Mouse (Mus musculus) adrenal gland, adult 2 months (tissue): Measurements from ENCODE around the gene Tssk4. TPM values are rescaled to one million over a fixed set of nuclear protein-coding genes. Genes with fewer than 3 reads are reported as not detected.

ENCODE experiments used
- polyA plus RNA-seq: library from polyadenylated mRNA; depleted of rRNA; stranded (reverse); fragments of >200 nt; gene quantifications from 2 replicates; pipeline ENCODE4 v1.2.3, GENCODE M21; 2012; rRNA removed
- total RNA-seq, 2 experiments: library from RNA; stranded (reverse); gene quantifications; 2 replicates each; pipeline ENCODE4 v1.2.3; 2021

The Tssk4 gene
- total and polyA plus RNA-seq, 3 experiments, result 0.52 to 1.5 (median 1.2) TPM

Other genes with a start within 250 kb of the Tssk4 start
Only the 30 nearest of the 34 such genes appear.
- gene Dhrs4, start 171.4 kb upstream of the Tssk4 start, total RNA-seq, result 100 to 1,000 TPM in 1 of 2 experiments, 10 to 100 TPM in 1; 80.6 to 110 TPM
- gene Dhrs4, start 171.4 kb upstream of the Tssk4 start, polyA plus RNA-seq, result 40.9 and 44.7 TPM in 2 replicates
- gene Carmil3, start 159.5 kb upstream of the Tssk4 start, total RNA-seq, result 1 to 10 TPM; 4.8 to 5.4 TPM
- gene Carmil3, start 159.5 kb upstream of the Tssk4 start, polyA plus RNA-seq, result 11.0 and 14.8 TPM in 2 replicates
- gene Cpne6, start 139.7 kb upstream of the Tssk4 start, total RNA-seq, result not detected
- gene Cpne6, start 139.7 kb upstream of the Tssk4 start, polyA plus RNA-seq, result 0.13 and 0.33 TPM in 2 replicates
- not detected for gene Nrl, start 125.2 kb upstream of the Tssk4 start, total RNA-seq
- not detected in 2 replicates for gene Nrl, start 125.2 kb upstream of the Tssk4 start, polyA plus RNA-seq
- gene Pck2, start 109.9 kb upstream of the Tssk4 start, total RNA-seq, result 10 to 100 TPM; 21.3 to 28.6 TPM
- 47.7 and 50.9 TPM in 2 replicates for gene Pck2, start 109.9 kb upstream of the Tssk4 start, polyA plus RNA-seq
- 100 to 1,000 TPM; 102 to 157 TPM for gene Dcaf11, start 90.2 kb upstream of the Tssk4 start, total RNA-seq
- 107 and 139 TPM in 2 replicates for gene Dcaf11, start 90.2 kb upstream of the Tssk4 start, polyA plus RNA-seq
- 1 to 10 TPM in 1 of 2 experiments, not detected in 1; 1.2 TPM for gene A730061H03Rik, start 89.8 kb upstream of the Tssk4 start, total RNA-seq
- 3.8 and 4.2 TPM in 2 replicates for gene A730061H03Rik, start 89.8 kb upstream of the Tssk4 start, polyA plus RNA-seq
- 1 to 10 TPM in 1 of 2 experiments, under 1 TPM in 1; 0.41 to 1.5 TPM for gene Fitm1, start 74.6 kb upstream of the Tssk4 start, total RNA-seq
- 3.8 and 5.6 TPM in 2 replicates for gene Fitm1, start 74.6 kb upstream of the Tssk4 start, polyA plus RNA-seq
- 100 to 1,000 TPM; 207 to 360 TPM for gene Psme1, start 72.1 kb upstream of the Tssk4 start, total RNA-seq
- gene Psme1, start 72.1 kb upstream of the Tssk4 start, polyA plus RNA-seq, result 87.3 and 96.4 TPM in 2 replicates
- 10 to 100 TPM; 24.5 to 38.4 TPM for gene Emc9, start 64.9 kb upstream of the Tssk4 start, total RNA-seq
- gene Emc9, start 64.9 kb upstream of the Tssk4 start, polyA plus RNA-seq, result 59.2 and 62.9 TPM in 2 replicates
- gene Psme2, start 59.1 kb upstream of the Tssk4 start, total RNA-seq, result 100 to 1,000 TPM; 329 to 332 TPM
- gene Psme2, start 59.1 kb upstream of the Tssk4 start, polyA plus RNA-seq, result 49.2 and 65.1 TPM in 2 replicates
- gene Rnf31, start 58.5 kb upstream of the Tssk4 start, total RNA-seq, result 10 to 100 TPM; 30.8 to 36.6 TPM
- 37.2 and 38.9 TPM in 2 replicates for gene Rnf31, start 58.5 kb upstream of the Tssk4 start, polyA plus RNA-seq
- gene Irf9, start 46.6 kb upstream of the Tssk4 start, total RNA-seq, result 10 to 100 TPM; 18.0 to 23.6 TPM
- 76.9 and 100 TPM in 2 replicates for gene Irf9, start 46.6 kb upstream of the Tssk4 start, polyA plus RNA-seq
- 10 to 100 TPM in 1 of 2 experiments, 1 to 10 TPM in 1; 7.5 to 10.4 TPM for gene Rec8, start 32.1 kb upstream of the Tssk4 start, total RNA-seq
- gene Rec8, start 32.1 kb upstream of the Tssk4 start, polyA plus RNA-seq, result 15.9 and 18.4 TPM in 2 replicates
- gene Ipo4, start 14.2 kb upstream of the Tssk4 start, total RNA-seq, result 100 to 1,000 TPM; 126 to 136 TPM
- gene Ipo4, start 14.2 kb upstream of the Tssk4 start, polyA plus RNA-seq, result 86.6 and 132 TPM in 2 replicates
- gene Gm49378, start 12.3 kb upstream of the Tssk4 start, total RNA-seq, result 1 to 10 TPM in 1 of 2 experiments, not detected in 1; 3.9 TPM
- gene Gm49378, start 12.3 kb upstream of the Tssk4 start, polyA plus RNA-seq, result 30.0 and 40.2 TPM in 2 replicates
- 10 to 100 TPM; 76.7 to 86.1 TPM for gene Tm9sf1, start 6.4 kb upstream of the Tssk4 start, total RNA-seq
- 128 and 151 TPM in 2 replicates for gene Tm9sf1, start 6.4 kb upstream of the Tssk4 start, polyA plus RNA-seq
- 10 to 100 TPM; 57.9 to 58.2 TPM for gene Mdp1, start 10.3 kb downstream of the Tssk4 start, total RNA-seq
- 13.8 and 17.9 TPM in 2 replicates for gene Mdp1, start 10.3 kb downstream of the Tssk4 start, polyA plus RNA-seq
- gene Gmpr2, start 21.8 kb downstream of the Tssk4 start, total RNA-seq, result 10 to 100 TPM; 23.1 to 28.5 TPM
- gene Gmpr2, start 21.8 kb downstream of the Tssk4 start, polyA plus RNA-seq, result 10.0 and 12.4 TPM in 2 replicates
- gene Nedd8, start 21.9 kb downstream of the Tssk4 start, total RNA-seq, result 100 to 1,000 TPM; 352 to 392 TPM
- 214 and 281 TPM in 2 replicates for gene Nedd8, start 21.9 kb downstream of the Tssk4 start, polyA plus RNA-seq
- gene Tinf2, start 31.6 kb downstream of the Tssk4 start, total RNA-seq, result 10 to 100 TPM; 29.6 to 35.8 TPM
- gene Tinf2, start 31.6 kb downstream of the Tssk4 start, polyA plus RNA-seq, result 10.2 and 11.9 TPM in 2 replicates
- gene Tgm1, start 63.7 kb downstream of the Tssk4 start, total RNA-seq, result under 1 TPM; 0.23 to 0.45 TPM
- gene Tgm1, start 63.7 kb downstream of the Tssk4 start, polyA plus RNA-seq, result 0.27 and 0.28 TPM in 2 replicates
- gene Rabggta, start 72.1 kb downstream of the Tssk4 start, total RNA-seq, result 10 to 100 TPM; 20.2 to 20.4 TPM
- 39.5 and 44.7 TPM in 2 replicates for gene Rabggta, start 72.1 kb downstream of the Tssk4 start, polyA plus RNA-seq
- 10 to 100 TPM; 70.7 to 93.5 TPM for gene Dhrs1, start 95.5 kb downstream of the Tssk4 start, total RNA-seq
- 49.6 and 68.1 TPM in 2 replicates for gene Dhrs1, start 95.5 kb downstream of the Tssk4 start, polyA plus RNA-seq
- gene Nop9, start 95.5 kb downstream of the Tssk4 start, total RNA-seq, result 10 to 100 TPM; 17.6 to 17.7 TPM
- gene Nop9, start 95.5 kb downstream of the Tssk4 start, polyA plus RNA-seq, result 9.2 and 9.9 TPM in 2 replicates
- gene Cideb, start 108.3 kb downstream of the Tssk4 start, total RNA-seq, result 1 to 10 TPM; 1.2 to 1.7 TPM
- 0.70 and 0.74 TPM in 2 replicates for gene Cideb, start 108.3 kb downstream of the Tssk4 start, polyA plus RNA-seq
- under 1 TPM in 1 of 2 experiments, not detected in 1; 0.14 TPM for gene Ltb4r2, start 111.2 kb downstream of the Tssk4 start, total RNA-seq
- gene Ltb4r2, start 111.2 kb downstream of the Tssk4 start, polyA plus RNA-seq, result 0.39 TPM in 1 of 2 replicates, not detected in the other
- gene Ltb4r1, start 115.8 kb downstream of the Tssk4 start, total RNA-seq, result under 1 TPM in 1 of 2 experiments, not detected in 1; 0.76 TPM
- 1.4 and 1.7 TPM in 2 replicates for gene Ltb4r1, start 115.8 kb downstream of the Tssk4 start, polyA plus RNA-seq
- 10 to 100 TPM in 1 of 2 experiments, 1 to 10 TPM in 1; 9.8 to 12.5 TPM for gene Adcy4, start 133.9 kb downstream of the Tssk4 start, total RNA-seq
- gene Adcy4, start 133.9 kb downstream of the Tssk4 start, polyA plus RNA-seq, result 17.1 and 21.0 TPM in 2 replicates
- gene Ripk3, start 138.7 kb downstream of the Tssk4 start, total RNA-seq, result 1 to 10 TPM; 3.3 to 3.7 TPM
- 6.2 and 6.4 TPM in 2 replicates for gene Ripk3, start 138.7 kb downstream of the Tssk4 start, polyA plus RNA-seq